Mouse (Mus musculus): ENCODE data around the gene Ipo11. TPM values are rescaled to one million over a fixed set of nuclear protein-coding genes. Genes with fewer than 3 reads are reported as not detected.

Ipo11 gene
- polyA plus RNA-seq, 1 experiment from 2014 or later = 48.3 TPM

- no peaks in the 10 kb centered on the region for H3K4me1 ChIP-seq (replicated peaks; ENCODE audit: insufficient read depth, low read length)
- no peak overlapping the region for H3K27ac ChIP-seq
- H3K4me3 ChIP-seq (replicated peaks; ENCODE audit: low read depth, low read length) = no peak overlapping the region
- 57% methylated on average over 5 of the region's 5 CpGs for WGBS
- no peak for ATAC-seq (replicated peaks; ENCODE audit: low FRiP score, low read depth)
- H3K4me2 ChIP-seq (ENCODE audit: low read length) = no peak overlapping the region
- TF ChIP-seq CTCF (IDR thresholded peaks at IDR 0.05; ENCODE audit: low read depth) = no peak
- no peak for DNase-seq (ENCODE audit: low spot score)
- no peak overlapping the region for H3K9ac ChIP-seq (ENCODE audit: low read depth, low read length)
- H3K27me3 ChIP-seq (ENCODE audit: insufficient read depth, low read length) = no peaks in the 10 kb centered on the region
- H3K36me3 ChIP-seq (ENCODE audit: insufficient read depth, low read length) = no peaks in the 10 kb centered on the region
- no peaks in the 10 kb centered on the region for H3K9me3 ChIP-seq (replicated peaks; ENCODE audit: low read length)
Measured at GRCm38 (mm10) chr13:106755892-106756291, 180.9 kb downstream of the Ipo11 start.

DNA sequence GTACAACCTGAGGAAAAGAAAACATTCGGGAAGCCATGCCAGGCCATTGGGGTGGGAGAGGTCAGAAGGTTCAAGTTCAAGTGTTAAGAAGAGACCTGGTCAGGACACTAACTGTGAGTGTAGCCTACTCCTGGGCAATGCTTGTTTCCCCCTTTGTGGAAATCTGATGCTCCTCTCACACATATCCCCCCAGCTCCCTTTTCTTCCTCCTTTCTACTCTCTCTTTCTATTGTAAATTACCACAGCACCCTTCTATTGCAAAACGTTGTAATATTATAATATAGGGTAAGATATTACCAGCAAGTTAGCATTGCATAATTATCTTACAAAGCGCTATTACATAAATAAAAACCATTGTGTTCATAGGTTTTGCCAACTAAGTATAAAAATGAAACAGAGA is 182.5 kb downstream of the Ipo11 start:
- no peak overlapping the region for H3K27ac ChIP-seq
- no peak for TF ChIP-seq CTCF (IDR thresholded peaks at IDR 0.05; ENCODE audit: low read depth)
- DNase-seq (ENCODE audit: low spot score) (no peak), ATAC-seq (replicated peaks; ENCODE audit: low FRiP score, low read depth) (no peak)
- no peak overlapping the region for H3K4me3 ChIP-seq (replicated peaks; ENCODE audit: low read depth, low read length)
- no peaks in the 10 kb centered on the region for H3K27me3 ChIP-seq (ENCODE audit: insufficient read depth, low read length)
- WGBS = 69% methylated on average over 3 of the region's 3 CpGs
- H3K9me3 ChIP-seq (replicated peaks; ENCODE audit: low read length) = no peaks in the 10 kb centered on the region
- no peaks in the 10 kb centered on the region for H3K4me1 ChIP-seq (replicated peaks; ENCODE audit: insufficient read depth, low read length)
- H3K36me3 ChIP-seq (ENCODE audit: insufficient read depth, low read length) = no peaks in the 10 kb centered on the region
- no peak overlapping the region for H3K4me2 ChIP-seq (ENCODE audit: low read length)
- H3K9ac ChIP-seq (ENCODE audit: low read depth, low read length) = no peak overlapping the region

GRCm38 (mm10) chr13:106751951-106752350 is 184.8 kb downstream of the Ipo11 start:
- Histone ChIP-seq H3K4me3 (replicated peaks; ENCODE audit: low read depth, low read length) (no peak overlapping the region), H3K4me1 (replicated peaks; ENCODE audit: insufficient read depth, low read length) (no peaks in the 10 kb centered on the region), H3K9ac (ENCODE audit: low read depth, low read length) (no peak overlapping the region), H3K27me3 (ENCODE audit: insufficient read depth, low read length) (no peaks in the 10 kb centered on the region), H3K9me3 (replicated peaks; ENCODE audit: low read length) (no peaks in the 10 kb centered on the region), H3K36me3 (ENCODE audit: insufficient read depth, low read length) (no peaks in the 10 kb centered on the region), H3K4me2 (ENCODE audit: low read length) (no peak overlapping the region), H3K27ac (no peak overlapping the region)
- 89% methylated on average over 1 of the region's 1 CpGs for WGBS
- DNase-seq (ENCODE audit: low spot score) (no peak), ATAC-seq (replicated peaks; ENCODE audit: low FRiP score, low read depth) (no peak)
- TF ChIP-seq CTCF (IDR thresholded peaks at IDR 0.05; ENCODE audit: low read depth) = no peak

- 51% methylated on average over 5 of the region's 5 CpGs for WGBS
- Histone ChIP-seq H3K27me3 (ENCODE audit: insufficient read depth, low read length) (no peaks in the 10 kb centered on the region), H3K4me1 (replicated peaks; ENCODE audit: insufficient read depth, low read length) (no peaks in the 10 kb centered on the region), H3K4me3 (replicated peaks; ENCODE audit: low read depth, low read length) (no peak overlapping the region), H3K9me3 (replicated peaks; ENCODE audit: low read length) (no peaks in the 10 kb centered on the region), H3K9ac (ENCODE audit: low read depth, low read length) (no peak overlapping the region), H3K36me3 (ENCODE audit: insufficient read depth, low read length) (no peaks in the 10 kb centered on the region), H3K27ac (no peak overlapping the region), H3K4me2 (ENCODE audit: low read length) (no peak overlapping the region)
- ATAC-seq (replicated peaks; ENCODE audit: low FRiP score, low read depth) = no peak
- no peak for DNase-seq (ENCODE audit: low spot score)
- TF ChIP-seq CTCF (IDR thresholded peaks at IDR 0.05; ENCODE audit: low read depth) = no peak
Measured at GRCm38 (mm10) chr13:106746823-106747222, 189.9 kb downstream of the Ipo11 start.

DNA sequence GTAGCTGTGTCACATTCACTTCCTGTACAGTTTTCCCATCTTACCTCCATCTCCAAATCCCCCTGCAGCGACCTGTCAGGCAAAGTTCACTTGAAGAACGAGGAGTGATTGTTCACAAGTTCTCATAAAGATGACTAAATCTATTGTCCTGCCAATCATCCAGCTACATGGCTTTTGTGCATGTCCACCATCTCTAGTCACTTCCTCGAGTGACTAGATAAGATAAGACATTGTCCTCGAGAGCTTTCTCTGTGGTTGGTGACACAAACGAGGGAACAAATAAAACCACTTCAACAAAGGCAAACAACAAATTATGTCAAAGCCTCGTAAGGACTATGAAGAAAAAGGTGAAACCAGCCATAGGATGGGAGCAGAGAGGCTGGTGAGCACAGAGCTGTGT is 191.6 kb downstream of the Ipo11 start:
- Histone ChIP-seq H3K9ac (ENCODE audit: low read depth, low read length) (no peak overlapping the region), H3K9me3 (replicated peaks; ENCODE audit: low read length) (no peaks in the 10 kb centered on the region), H3K36me3 (ENCODE audit: insufficient read depth, low read length) (no peaks in the 10 kb centered on the region), H3K4me1 (replicated peaks; ENCODE audit: insufficient read depth, low read length) (no peaks in the 10 kb centered on the region), H3K27me3 (ENCODE audit: insufficient read depth, low read length) (no peaks in the 10 kb centered on the region), H3K27ac (no peak overlapping the region), H3K4me2 (ENCODE audit: low read length) (no peak overlapping the region), H3K4me3 (replicated peaks; ENCODE audit: low read depth, low read length) (no peak overlapping the region)
- TF ChIP-seq CTCF (IDR thresholded peaks at IDR 0.05; ENCODE audit: low read depth) = no peak
- ATAC-seq (replicated peaks; ENCODE audit: low FRiP score, low read depth) = no peak
- WGBS = 66% methylated on average over 6 of the region's 6 CpGs
- DNase-seq (ENCODE audit: low spot score) = no peak

Other genes starting within 250 kb of the Ipo11 start
- 30.2 and 33.8 TPM in 2 replicates for gene Dimt1, start 10.2 kb upstream of the Ipo11 start, polyA plus RNA-seq (2015; fragmentation: Nextera tagmentation; extraction: Ambion mirVana)
- 17.9 and 25.8 TPM in 2 replicates for gene Kif2a, start 85.2 kb upstream of the Ipo11 start, polyA plus RNA-seq (2015; fragmentation: Nextera tagmentation; extraction: Ambion mirVana)